19 mouse cellular contexts compared by ENCODE assay signal in genomic region chr15:54353753-54354152, GRCm38 (mm10).
DNase-seq lines count a peak whose midpoint lies in the region; ATAC-seq and TF ChIP-seq lines count a peak whose summit lies in the region.
"Had no signal": no experiment of that assay in that cellular context is flagged by ENCODE, and none has a peak within 500 bp of the region (broad histone marks: within the 10 kb centered on the region; RNA-seq: fewer than 3 reads in every experiment).

No protein-coding gene starts in this region.

- H3K9ac ChIP-seq in embryonic facial prominence, embryonic 11.5 days (replicated peaks; ENCODE audit: low read length) = no peak overlapping the region
- no peak overlapping the region for H3K9ac ChIP-seq in forebrain, embryonic 15.5 days (replicated peaks)

- H3K4me1 ChIP-seq in embryonic facial prominence, embryonic 11.5 days (ENCODE audit: control insufficient read depth, insufficient read depth, low read length) = no peaks in the 10 kb centered on the region
- no peaks in the 10 kb centered on the region for H3K4me1 ChIP-seq in forebrain, embryonic 15.5 days

- H3K27ac ChIP-seq in embryonic facial prominence, embryonic 11.5 days (replicated peaks; ENCODE audit: low read depth, low read length) = no peak overlapping the region
- H3K27ac ChIP-seq in forebrain, embryonic 15.5 days (replicated peaks) = no peak overlapping the region
- H3K27ac ChIP-seq in layer of hippocampus, adult 2 months = no peak overlapping the region

- no peak for TF ChIP-seq CTCF in layer of hippocampus, adult 2 months (conservative IDR thresholded peaks at IDR 0.05)

- no peaks in the 10 kb centered on the region for H3K36me3 ChIP-seq in embryonic facial prominence, embryonic 11.5 days (replicated peaks; ENCODE audit: control insufficient read depth, insufficient read depth, low read depth, low read length)
- no peaks in the 10 kb centered on the region for H3K36me3 ChIP-seq in forebrain, embryonic 15.5 days

- H3K27me3 ChIP-seq in embryonic facial prominence, embryonic 11.5 days (ENCODE audit: control insufficient read depth, insufficient read depth, low read length) = no peaks in the 10 kb centered on the region
- H3K27me3 ChIP-seq in forebrain, embryonic 15.5 days = no peaks in the 10 kb centered on the region

- no peak overlapping the region for H3K4me2 ChIP-seq in embryonic facial prominence, embryonic 11.5 days (ENCODE audit: low read depth, low read length)
- no peak overlapping the region for H3K4me2 ChIP-seq in forebrain, embryonic 15.5 days (replicated peaks)
- H3K4me2 ChIP-seq: heart, embryonic 11.5 days; liver, embryonic 11.5 days had no signal

- DNase-seq in urinary bladder, postnatal 14 days (ENCODE audit: low spot score) = peak; percentile 34
- no peak for DNase-seq in urinary bladder, postnatal 10 days (ENCODE audit: low spot score)
- peak; percentile 35 for DNase-seq in embryonic facial prominence, embryonic 11.5 days (ENCODE audit: low spot score)
- DNase-seq in fibroblast of lung, adult 2 months (ENCODE audit: low read depth) = peak; percentile 46
- DNase-seq in layer of hippocampus, adult 2 months (ENCODE audit: low spot score in 2 of 2) = no peak
- DNase-seq in right cerebral cortex, postnatal 25 days = no peak
- DNase-seq: adrenal gland, postnatal 14 days; cerebellum, adult 18-20 months; cerebellum, postnatal 25 days; gastrocnemius, postnatal 36 days; heart, postnatal 10 days; kidney, postnatal 25 days; lung, postnatal 36 days had no signal

- ATAC-seq in embryonic facial prominence, embryonic 11.5 days (replicated peaks; ENCODE audit: insufficient number of reproducible peaks, low FRiP score, low TSS enrichment, low read depth) = no peak
- no peak for ATAC-seq in forebrain, embryonic 15.5 days (replicated peaks)
- ATAC-seq: activated CD4-positive, CD25-positive, alpha-beta regulatory T cell, adult 4 months; forebrain, embryonic 14.5 days; midbrain, embryonic 16.5 days had no signal

- H3K9me3 ChIP-seq in embryonic facial prominence, embryonic 11.5 days (replicated peaks; ENCODE audit: control insufficient read depth, low read length) = no peaks in the 10 kb centered on the region
- H3K9me3 ChIP-seq in forebrain, embryonic 15.5 days = no peaks in the 10 kb centered on the region

- no peak overlapping the region for H3K4me3 ChIP-seq in embryonic facial prominence, embryonic 11.5 days (ENCODE audit: low read depth, low read length)
- H3K4me3 ChIP-seq in forebrain, embryonic 15.5 days = no peak overlapping the region
- no peak overlapping the region for H3K4me3 ChIP-seq in layer of hippocampus, adult 2 months

- WGBS in embryonic facial prominence, embryonic 11.5 days = 73% methylated on average over 3 of the region's 3 CpGs
- WGBS in forebrain, embryonic 15.5 days = 83% methylated on average over 3 of the region's 3 CpGs

Comparison
In these comparisons a context has a peak if more than half of its experiments do, and no peak if none do; other contexts are left out.
1. DNase-seq: peak in urinary bladder, postnatal 14 days (single experiment), embryonic facial prominence, embryonic 11.5 days (single experiment) and fibroblast of lung, adult 2 months (single experiment); none in urinary bladder, postnatal 10 days (single experiment), layer of hippocampus, adult 2 months (0 of 2) and right cerebral cortex, postnatal 25 days (single experiment).